Mouse (Mus musculus): ENCODE measurements around the gene Auts2. TPM values are rescaled to one million over a fixed set of nuclear protein-coding genes. Genes with fewer than 3 reads are reported as not detected.

Gene Auts2
- polyA plus RNA-seq, 1 experiment from 2014 or later, result 69.8 TPM

- Histone ChIP-seq H3K9ac (no peak overlapping the region), H3K27ac (no peak overlapping the region), H3K36me3 (no peaks in the 10 kb centered on the region), H3K9me3 (no peaks in the 10 kb centered on the region), H3K4me3 (no peak overlapping the region), H3K4me1 (peaks cover 20% of the 10 kb centered on the region), H3K4me2 (no peak overlapping the region), H3K27me3 (no peaks in the 10 kb centered on the region)
- WGBS, result 88% methylated on average over 4 of the region's 4 CpGs
- no peak for ATAC-seq (ENCODE audit: insufficient number of reproducible peaks, insufficient read depth, low FRiP score, low TSS enrichment, low read depth)
Observed at GRCm38 (mm10) chr5:132442948-132443347, 100.2 kb downstream of the Auts2 start.

- no peak overlapping the region for H3K27ac ChIP-seq
- H3K4me2 ChIP-seq, result no peak overlapping the region
- no peaks in the 10 kb centered on the region for H3K36me3 ChIP-seq
- peaks cover 34% of the 10 kb centered on the region for H3K4me1 ChIP-seq
- no peak for ATAC-seq (ENCODE audit: insufficient number of reproducible peaks, insufficient read depth, low FRiP score, low TSS enrichment, low read depth)
- no peak overlapping the region for H3K9ac ChIP-seq
- WGBS, result 54% methylated on average over 4 of the region's 4 CpGs
- no peak overlapping the region for H3K4me3 ChIP-seq
- no peaks in the 10 kb centered on the region for H3K9me3 ChIP-seq
- H3K27me3 ChIP-seq, result no peaks in the 10 kb centered on the region
Observed at GRCm38 (mm10) chr5:132438414-132438813, 104.7 kb downstream of the Auts2 start.

GRCm38 (mm10) chr5:132437994-132438393 lies 105.2 kb downstream of the Auts2 start:
- Histone ChIP-seq H3K9me3 (no peaks in the 10 kb centered on the region), H3K27me3 (no peaks in the 10 kb centered on the region), H3K4me3 (no peak overlapping the region), H3K4me1 (peaks cover 34% of the 10 kb centered on the region), H3K36me3 (no peaks in the 10 kb centered on the region), H3K4me2 (no peak overlapping the region), H3K9ac (no peak overlapping the region), H3K27ac (no peak overlapping the region)
- ATAC-seq (ENCODE audit: insufficient number of reproducible peaks, insufficient read depth, low FRiP score, low TSS enrichment, low read depth), result no peak
- 52% methylated on average over 8 of the region's 8 CpGs for whole genome bisulfite sequencing

- Histone ChIP-seq H3K36me3 (no peaks in the 10 kb centered on the region), H3K4me3 (no peak overlapping the region), H3K27me3 (no peaks in the 10 kb centered on the region), H3K4me1 (peaks cover 34% of the 10 kb centered on the region), H3K27ac (no peak overlapping the region), H3K4me2 (no peak overlapping the region), H3K9me3 (no peaks in the 10 kb centered on the region), H3K9ac (no peak overlapping the region)
- ATAC-seq (ENCODE audit: insufficient number of reproducible peaks, insufficient read depth, low FRiP score, low TSS enrichment, low read depth), result no peak
- 94% methylated on average over 8 of the region's 8 CpGs for WGBS
Observed at GRCm38 (mm10) chr5:132437478-132437877, 105.7 kb downstream of the Auts2 start.

- Histone ChIP-seq H3K4me1 (peaks cover 30% of the 10 kb centered on the region), H3K4me2 (no peak overlapping the region), H3K4me3 (no peak overlapping the region), H3K9ac (no peak overlapping the region), H3K9me3 (no peaks in the 10 kb centered on the region), H3K36me3 (no peaks in the 10 kb centered on the region), H3K27ac (no peak overlapping the region), H3K27me3 (no peaks in the 10 kb centered on the region)
- 44% methylated on average over 1 of the region's 1 CpGs for WGBS
- no peak for ATAC-seq (ENCODE audit: insufficient number of reproducible peaks, insufficient read depth, low FRiP score, low TSS enrichment, low read depth)
Observed at GRCm38 (mm10) chr5:132436901-132437300, 106.2 kb downstream of the Auts2 start.

GRCm38 (mm10) chr5:132436473-132436872 lies 106.7 kb downstream of the Auts2 start:
- Histone ChIP-seq H3K36me3 (no peaks in the 10 kb centered on the region), H3K9ac (no peak overlapping the region), H3K27ac (no peak overlapping the region), H3K4me2 (no peak overlapping the region), H3K4me3 (no peak overlapping the region), H3K9me3 (no peaks in the 10 kb centered on the region), H3K27me3 (no peaks in the 10 kb centered on the region), H3K4me1 (peaks cover 30% of the 10 kb centered on the region)
- 83% methylated on average over 2 of the region's 2 CpGs for WGBS
- ATAC-seq (ENCODE audit: insufficient number of reproducible peaks, insufficient read depth, low FRiP score, low TSS enrichment, low read depth), result no peak

GRCm38 (mm10) chr5:132435401-132435800 lies 107.7 kb downstream of the Auts2 start:
- Histone ChIP-seq H3K36me3 (no peaks in the 10 kb centered on the region), H3K27ac (no peak overlapping the region), H3K4me1 (peaks cover 25% of the 10 kb centered on the region), H3K9ac (no peak overlapping the region), H3K4me2 (no peak overlapping the region), H3K27me3 (no peaks in the 10 kb centered on the region), H3K9me3 (no peaks in the 10 kb centered on the region), H3K4me3 (no peak overlapping the region)
- ATAC-seq (ENCODE audit: insufficient number of reproducible peaks, insufficient read depth, low FRiP score, low TSS enrichment, low read depth), result no peak
- WGBS, result 66% methylated on average over 5 of the region's 5 CpGs

- 87% methylated on average over 6 of the region's 6 CpGs for WGBS
- H3K4me2 ChIP-seq, result no peak overlapping the region
- no peaks in the 10 kb centered on the region for H3K9me3 ChIP-seq
- H3K4me3 ChIP-seq, result no peak overlapping the region
- H3K36me3 ChIP-seq, result no peaks in the 10 kb centered on the region
- no peak overlapping the region for H3K9ac ChIP-seq
- peaks cover 21% of the 10 kb centered on the region for H3K4me1 ChIP-seq
- no peak overlapping the region for H3K27ac ChIP-seq
- ATAC-seq (ENCODE audit: insufficient number of reproducible peaks, insufficient read depth, low FRiP score, low TSS enrichment, low read depth), result no peak
- no peaks in the 10 kb centered on the region for H3K27me3 ChIP-seq
Observed at GRCm38 (mm10) chr5:132433377-132434115, 109.6 kb downstream of the Auts2 start.

GRCm38 (mm10) chr5:132429363-132429762 lies 113.8 kb downstream of the Auts2 start:
- no peaks in the 10 kb centered on the region for H3K27me3 ChIP-seq
- H3K36me3 ChIP-seq, result no peaks in the 10 kb centered on the region
- no peaks in the 10 kb centered on the region for H3K9me3 ChIP-seq
- WGBS, result 54% methylated on average over 3 of the region's 3 CpGs
- peaks cover 7% of the 10 kb centered on the region for H3K4me1 ChIP-seq
- no peak for ATAC-seq (ENCODE audit: insufficient number of reproducible peaks, insufficient read depth, low FRiP score, low TSS enrichment, low read depth)
- H3K27ac ChIP-seq, result no peak overlapping the region
- H3K4me2 ChIP-seq, result no peak overlapping the region
- H3K9ac ChIP-seq, result no peak overlapping the region
- no peak overlapping the region for H3K4me3 ChIP-seq

- no peak overlapping the region for H3K4me2 ChIP-seq
- H3K9me3 ChIP-seq, result no peaks in the 10 kb centered on the region
- H3K36me3 ChIP-seq, result no peaks in the 10 kb centered on the region
- H3K27ac ChIP-seq, result no peak overlapping the region
- H3K9ac ChIP-seq, result no peak overlapping the region
- no peaks in the 10 kb centered on the region for H3K27me3 ChIP-seq
- 83% methylated on average over 3 of the region's 3 CpGs for WGBS
- no peak for ATAC-seq (ENCODE audit: insufficient number of reproducible peaks, insufficient read depth, low FRiP score, low TSS enrichment, low read depth)
- peaks cover 15% of the 10 kb centered on the region for H3K4me1 ChIP-seq
- H3K4me3 ChIP-seq, result no peak overlapping the region
Observed at GRCm38 (mm10) chr5:132426342-132426741, 116.8 kb downstream of the Auts2 start.

GRCm38 (mm10) chr5:132425792-132426309 lies 117.3 kb downstream of the Auts2 start:
- H3K9me3 ChIP-seq, result no peaks in the 10 kb centered on the region
- H3K36me3 ChIP-seq, result no peaks in the 10 kb centered on the region
- no peak overlapping the region for H3K27ac ChIP-seq
- H3K4me3 ChIP-seq, result no peak overlapping the region
- peaks cover 20% of the 10 kb centered on the region for H3K4me1 ChIP-seq
- no peak overlapping the region for H3K4me2 ChIP-seq
- no peak overlapping the region for H3K9ac ChIP-seq
- WGBS, result 84% methylated on average over 6 of the region's 6 CpGs
- H3K27me3 ChIP-seq, result no peaks in the 10 kb centered on the region
- ATAC-seq (ENCODE audit: insufficient number of reproducible peaks, insufficient read depth, low FRiP score, low TSS enrichment, low read depth), result no peak

GRCm38 (mm10) chr5:132410338-132410852 lies 132.7 kb downstream of the Auts2 start:
- Histone ChIP-seq H3K27ac (no peak overlapping the region), H3K4me3 (no peak overlapping the region), H3K36me3 (no peaks in the 10 kb centered on the region), H3K4me2 (no peak overlapping the region), H3K9ac (no peak overlapping the region), H3K9me3 (no peaks in the 10 kb centered on the region), H3K4me1 (peaks cover 22% of the 10 kb centered on the region), H3K27me3 (no peaks in the 10 kb centered on the region)
- no peak for ATAC-seq (ENCODE audit: insufficient number of reproducible peaks, insufficient read depth, low FRiP score, low TSS enrichment, low read depth)
- WGBS, result 63% methylated on average over 4 of the region's 4 CpGs
